Mouse (Mus musculus) G1E (cell line): ENCODE results near the gene Tbcel.

ENCODE experiments used
- CTCF ChIP-seq: IDR thresholded peaks from 2 replicates; pipeline ENCODE4 v1.5.1; 2012; ENCODE audit warnings: low read depth, low read length, inconsistent platforms, mixed read lengths
- GATA1 ChIP-seq: IDR thresholded peaks from 2 replicates; pipeline ENCODE4 v1.6.1; 2012; ENCODE audit warnings: borderline replicate concordance, low read length, inconsistent platforms, mixed read lengths
- TAL1 ChIP-seq: conservative IDR thresholded peaks from 2 replicates; pipeline ENCODE4 v1.6.1; 2012; ENCODE audit warnings: low read depth, low read length, inconsistent platforms, mixed read lengths

DNA sequence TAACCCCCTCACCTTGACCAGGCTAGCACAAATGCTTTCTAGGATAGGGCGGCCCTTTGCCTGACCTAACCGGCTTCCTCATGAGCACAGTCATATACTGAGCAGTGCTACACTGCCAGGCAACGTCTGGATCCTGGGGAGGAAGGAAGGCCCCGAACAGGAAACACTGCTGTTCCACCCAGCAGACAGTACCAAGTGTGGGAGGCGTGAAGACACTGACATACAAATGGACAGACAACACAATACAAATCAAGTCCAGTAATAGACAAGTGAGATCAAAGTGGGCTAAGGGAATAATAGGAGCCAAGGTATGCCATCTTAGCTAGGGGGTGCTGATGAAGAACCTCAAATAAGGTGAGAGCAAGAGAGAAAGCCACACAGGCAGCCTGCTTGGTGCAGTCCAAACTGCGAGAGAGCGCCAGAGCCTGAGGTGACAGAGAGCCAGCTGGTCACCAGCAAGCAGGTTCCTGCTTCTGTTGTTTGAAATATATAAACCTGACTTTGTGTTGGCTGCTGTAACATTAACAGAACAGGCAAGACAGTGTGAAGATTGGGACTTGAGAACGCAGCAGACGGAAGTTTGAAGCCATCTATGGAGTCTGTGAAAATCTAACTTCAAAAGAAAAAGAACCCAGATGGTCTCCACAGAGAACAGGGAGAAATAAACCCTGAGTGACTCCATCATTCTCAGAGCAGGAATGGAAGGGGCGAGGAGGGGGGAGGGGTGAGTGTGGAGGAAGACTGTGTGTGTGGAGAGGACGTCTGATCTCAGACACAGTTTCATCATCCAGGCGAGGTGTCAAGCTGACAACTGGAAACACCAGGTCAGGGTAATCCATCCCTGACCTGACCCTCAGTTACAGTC lies 79.3 kb downstream of the Tbcel start:
- TF ChIP-seq CTCF (no peak), GATA1 (no peak), TAL1 (no peak)
